Mouse (Mus musculus) stomach, embryonic 16.5 days (tissue): ENCODE results near the gene Mtnr1a. TPM values are rescaled to one million over a fixed set of nuclear protein-coding genes. Genes with fewer than 3 reads are reported as not detected.
"Not testable (repeated sequence)": the region's sequence is repeated elsewhere in the genome, so short reads cannot be mapped to it uniquely, and the experiment has no call there.

Experiments
- ATAC-seq: fragments of 200-750 bp; cut with Nextera tagmentation; 2 replicates; pipeline ENCODE4 v1.8.0; 2017; ENCODE audit warnings: moderate number of reproducible peaks, moderate TSS enrichment; ENCODE audit not compliant: insufficient read depth, low FRiP score
- H3K27ac ChIP-seq: fragments of 300-500 bp; sonication (generic); 2 replicates; pipeline ENCODE4 v1.5.1; 2014; ENCODE audit warnings: low read length
- H3K27me3 ChIP-seq: fragments of 300-500 bp; sonication (generic); 2 replicates; pipeline ENCODE4 v1.6.1; 2014; ENCODE audit warnings: low read length, control low read depth, mixed read lengths; ENCODE audit not compliant: control insufficient read depth, insufficient read depth
- H3K36me3 ChIP-seq: fragments of 300-500 bp; sonication (generic); 2 replicates; pipeline ENCODE4 v1.6.1; 2014; ENCODE audit warnings: low read length; ENCODE audit not compliant: control insufficient read depth, insufficient read depth
- H3K4me1 ChIP-seq: fragments of 300-500 bp; sonication (generic); 2 replicates; pipeline ENCODE4 v1.6.1; 2014; ENCODE audit warnings: low read length, control low read depth, mixed read lengths; ENCODE audit not compliant: control insufficient read depth, insufficient read depth
- H3K4me2 ChIP-seq: fragments of 300-500 bp; sonication (generic); 2 replicates; pipeline ENCODE4 v1.6.1; 2014; ENCODE audit warnings: low read depth, low read length, mixed read lengths
- H3K4me3 ChIP-seq: fragments of 300-500 bp; sonication (generic); replicated peaks from 2 replicates; pipeline ENCODE4 v1.5.1; 2014; ENCODE audit warnings: mild to moderate bottlenecking, low read length
- H3K9ac ChIP-seq: fragments of 300-500 bp; sonication (generic); 2 replicates; pipeline ENCODE4 v1.6.1; 2014; ENCODE audit warnings: low read length
- H3K9me3 ChIP-seq: fragments of 300-500 bp; sonication (generic); replicated peaks from 2 replicates; pipeline ENCODE4 v1.6.1; 2016; ENCODE audit warnings: low read length, control low read depth; ENCODE audit not compliant: control insufficient read depth
- whole genome bisulfite sequencing: fragments of 180-500 bp; shearing (Covaris S2); extraction: QIAGEN DNeasy Blood & Tissue Kit; methylation state at CpG from one replicate; pipeline ENCODE4 v1.1.7; 2014; 5-methylcytosine and 5-hydroxymethylcytosine counted together
- polyA plus RNA-seq: library from polyadenylated mRNA; unstranded; fragments of >200 nt; fragmentation: Nextera tagmentation; extraction: Ambion mirVana; gene quantifications from 2 replicates; pipeline ENCODE4 v1.2.1, GENCODE M21; 2015

Mtnr1a gene
- polyA plus RNA-seq, 1 experiment from 2014 or later = 0.46 TPM

DNA sequence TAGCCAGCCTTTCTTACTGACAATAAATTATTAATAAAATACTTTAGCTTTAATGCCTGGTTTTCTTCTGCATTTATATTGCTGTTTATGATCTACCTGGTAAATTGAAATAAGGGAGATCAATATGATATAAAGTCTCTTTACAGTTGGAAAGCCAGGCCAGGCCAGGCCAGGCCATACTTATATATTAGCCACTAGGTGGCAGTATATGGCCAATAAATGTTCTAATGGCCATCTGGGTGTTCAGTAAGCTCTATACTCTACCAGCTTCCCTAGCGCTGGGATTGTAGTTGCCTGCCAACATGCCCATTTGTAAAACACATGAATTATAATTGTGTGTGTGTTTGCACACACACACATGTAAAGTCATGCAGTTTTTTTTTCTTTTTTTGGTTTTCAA, 16.7 kb upstream of the Mtnr1a start:
- 76% methylated on average over 1 of the region's 1 CpGs for WGBS
- H3K27me3 ChIP-seq = no peaks in the 10 kb centered on the region
- no peak for ATAC-seq

DNA sequence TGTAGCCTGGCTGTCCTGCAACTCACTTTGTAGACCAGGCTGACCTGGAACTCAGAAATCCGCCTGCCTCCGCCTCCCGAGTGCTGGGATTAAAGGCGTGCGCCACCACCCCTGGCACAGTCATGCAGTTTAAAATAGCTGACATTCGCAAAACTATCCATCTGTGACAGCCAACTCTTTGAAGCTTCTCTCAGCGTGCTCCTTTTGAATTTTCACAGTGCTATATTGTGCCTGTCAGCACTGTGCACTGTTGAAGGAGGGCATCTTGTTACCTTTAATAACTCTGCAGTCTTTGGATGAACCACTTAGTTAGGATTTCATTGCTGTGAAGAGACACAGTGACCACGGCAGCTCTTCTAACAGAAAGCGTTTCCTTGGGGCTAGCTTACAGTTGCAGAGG, 16.3 kb upstream of the Mtnr1a start:
- H3K4me3 ChIP-seq = no peak overlapping the region
- no peak overlapping the region for H3K27ac ChIP-seq
- 92% methylated on average over 9 of the region's 9 CpGs for WGBS
- no peak for ATAC-seq
- peaks cover 38% of the 10 kb centered on the region for H3K36me3 ChIP-seq
- H3K9ac ChIP-seq = no peak overlapping the region
- no peaks in the 10 kb centered on the region for H3K9me3 ChIP-seq
- H3K4me1 ChIP-seq = no peaks in the 10 kb centered on the region
- H3K4me2 ChIP-seq = no peak overlapping the region
- H3K27me3 ChIP-seq = no peaks in the 10 kb centered on the region

More for the DNA sequence above, 16.7 kb upstream of the Mtnr1a start:
- Histone ChIP-seq H3K9me3 (no peaks in the 10 kb centered on the region), H3K4me3 (no peak overlapping the region), H3K4me1 (no peaks in the 10 kb centered on the region), H3K36me3 (peaks cover 41% of the 10 kb centered on the region), H3K4me2 (no peak overlapping the region), H3K27ac (no peak overlapping the region), H3K9ac (no peak overlapping the region)

DNA sequence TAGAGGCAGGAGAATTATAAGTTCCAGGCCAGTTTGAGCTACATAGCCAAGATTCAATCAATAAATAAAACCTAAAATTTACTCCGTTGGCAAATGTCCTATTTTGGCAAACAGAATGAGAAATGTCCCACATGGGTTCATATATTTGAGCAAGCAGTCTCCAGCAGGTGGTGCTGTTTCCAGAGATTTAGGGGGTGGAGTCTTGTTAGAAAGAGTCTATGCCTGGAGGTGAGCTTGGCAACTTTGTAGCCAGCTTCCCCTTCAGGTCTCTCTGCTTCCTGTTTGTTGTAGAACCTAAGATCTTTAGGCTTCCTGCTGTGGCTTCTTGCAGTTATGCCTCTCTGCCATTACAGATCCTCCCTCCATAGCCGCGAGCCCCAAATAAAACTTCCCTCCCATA, 13.4 kb upstream of the Mtnr1a start:
- Histone ChIP-seq H3K9ac (no peak overlapping the region), H3K27ac (no peak overlapping the region), H3K36me3 (peaks cover 29% of the 10 kb centered on the region), H3K4me2 (no peak overlapping the region), H3K4me3 (no peak overlapping the region), H3K27me3 (no peaks in the 10 kb centered on the region), H3K4me1 (no peaks in the 10 kb centered on the region), H3K9me3 (no peaks in the 10 kb centered on the region)
- ATAC-seq = no peak
- WGBS = 93% methylated on average over 3 of the region's 3 CpGs

DNA sequence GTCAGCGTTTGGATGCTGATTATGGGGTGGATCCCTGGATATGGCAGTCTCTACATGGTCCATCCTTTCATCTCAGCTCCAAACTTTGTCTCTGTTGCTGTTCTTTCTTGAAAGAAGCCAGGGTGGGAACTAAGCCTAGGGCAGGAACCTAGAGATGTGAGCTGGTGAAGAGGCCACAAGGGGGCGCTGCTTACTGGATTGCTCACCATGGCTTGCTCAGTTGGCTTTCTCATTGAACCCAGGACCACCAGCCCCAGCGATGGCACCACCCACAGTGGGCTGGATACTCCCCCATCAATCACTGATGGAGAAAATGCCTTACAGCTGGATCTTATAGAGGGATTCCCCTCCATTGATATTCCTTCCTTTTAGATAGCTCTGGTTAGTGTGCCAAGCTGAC, 12.1 kb upstream of the Mtnr1a start:
- no peak overlapping the region for H3K4me2 ChIP-seq
- 25% methylated on average over 2 of the region's 3 CpGs for WGBS
- peaks cover 22% of the 10 kb centered on the region for H3K36me3 ChIP-seq
- no peak for ATAC-seq
- H3K9ac ChIP-seq = no peak overlapping the region
- no peak overlapping the region for H3K4me3 ChIP-seq
- no peaks in the 10 kb centered on the region for H3K9me3 ChIP-seq
- H3K27ac ChIP-seq = no peak overlapping the region
- no peaks in the 10 kb centered on the region for H3K27me3 ChIP-seq
- no peaks in the 10 kb centered on the region for H3K4me1 ChIP-seq

DNA sequence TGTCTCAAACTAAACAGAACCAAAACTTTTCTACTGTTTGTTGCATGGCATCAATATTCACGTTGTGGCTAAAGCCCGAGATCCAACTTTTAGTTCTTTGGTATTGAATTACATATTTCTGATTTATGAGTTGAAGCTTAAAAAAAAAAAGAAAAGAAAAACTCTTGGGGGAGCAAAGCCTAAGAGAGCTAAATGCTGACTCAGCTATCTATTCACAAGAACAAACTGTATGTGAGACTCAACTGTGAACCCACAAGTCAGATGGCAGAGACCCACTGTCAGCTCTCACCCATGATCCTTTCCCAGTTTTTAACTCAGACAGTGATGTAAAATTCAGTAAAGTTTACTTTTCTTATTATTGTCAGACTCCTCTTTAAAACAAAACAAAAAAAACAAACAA, 8.9 kb upstream of the Mtnr1a start:
- no peak overlapping the region for H3K4me2 ChIP-seq
- H3K36me3 ChIP-seq = 0 out of 2 replicates have a peak, but pooled peaks cover 2% of the 10 kb centered on the region
- H3K4me3 ChIP-seq = no peak overlapping the region
- H3K9ac ChIP-seq = no peak overlapping the region
- H3K27me3 ChIP-seq = no peaks in the 10 kb centered on the region
- no peaks in the 10 kb centered on the region for H3K4me1 ChIP-seq
- WGBS = 79% methylated on average over 2 of the region's 2 CpGs
- H3K9me3 ChIP-seq = no peaks in the 10 kb centered on the region
- no peak for ATAC-seq
- H3K27ac ChIP-seq = no peak overlapping the region

DNA sequence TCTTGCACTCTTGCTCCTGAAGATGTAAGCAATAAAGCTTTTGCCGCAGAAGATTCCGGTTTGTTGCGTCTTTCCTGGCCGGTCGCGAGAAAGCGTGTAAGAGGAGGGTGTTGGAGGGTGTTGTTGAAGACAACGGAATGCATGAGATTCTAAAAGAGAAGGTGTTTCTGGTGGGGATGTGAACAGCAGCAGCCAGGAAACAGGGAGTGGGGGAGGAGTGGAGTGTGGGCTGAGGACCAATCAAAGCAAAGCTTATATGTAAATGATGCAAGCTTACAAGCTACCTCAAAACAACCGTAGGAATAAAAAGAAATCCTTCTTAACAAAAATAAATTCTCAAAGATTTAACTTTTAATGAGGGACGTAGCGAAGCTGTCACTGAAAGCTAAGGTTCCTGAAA, 6.6 kb upstream of the Mtnr1a start:
- Histone ChIP-seq H3K4me3 (no peak overlapping the region), H3K27ac (no peak overlapping the region), H3K4me1 (no peaks in the 10 kb centered on the region), H3K9me3 (no peaks in the 10 kb centered on the region), H3K4me2 (no peak overlapping the region), H3K36me3 (0 out of 2 replicates have a peak, but pooled peaks cover 2% of the 10 kb centered on the region), H3K27me3 (no peaks in the 10 kb centered on the region), H3K9ac (no peak overlapping the region)
- WGBS = 90% methylated on average over 11 of the region's 11 CpGs
- ATAC-seq = no peak

DNA sequence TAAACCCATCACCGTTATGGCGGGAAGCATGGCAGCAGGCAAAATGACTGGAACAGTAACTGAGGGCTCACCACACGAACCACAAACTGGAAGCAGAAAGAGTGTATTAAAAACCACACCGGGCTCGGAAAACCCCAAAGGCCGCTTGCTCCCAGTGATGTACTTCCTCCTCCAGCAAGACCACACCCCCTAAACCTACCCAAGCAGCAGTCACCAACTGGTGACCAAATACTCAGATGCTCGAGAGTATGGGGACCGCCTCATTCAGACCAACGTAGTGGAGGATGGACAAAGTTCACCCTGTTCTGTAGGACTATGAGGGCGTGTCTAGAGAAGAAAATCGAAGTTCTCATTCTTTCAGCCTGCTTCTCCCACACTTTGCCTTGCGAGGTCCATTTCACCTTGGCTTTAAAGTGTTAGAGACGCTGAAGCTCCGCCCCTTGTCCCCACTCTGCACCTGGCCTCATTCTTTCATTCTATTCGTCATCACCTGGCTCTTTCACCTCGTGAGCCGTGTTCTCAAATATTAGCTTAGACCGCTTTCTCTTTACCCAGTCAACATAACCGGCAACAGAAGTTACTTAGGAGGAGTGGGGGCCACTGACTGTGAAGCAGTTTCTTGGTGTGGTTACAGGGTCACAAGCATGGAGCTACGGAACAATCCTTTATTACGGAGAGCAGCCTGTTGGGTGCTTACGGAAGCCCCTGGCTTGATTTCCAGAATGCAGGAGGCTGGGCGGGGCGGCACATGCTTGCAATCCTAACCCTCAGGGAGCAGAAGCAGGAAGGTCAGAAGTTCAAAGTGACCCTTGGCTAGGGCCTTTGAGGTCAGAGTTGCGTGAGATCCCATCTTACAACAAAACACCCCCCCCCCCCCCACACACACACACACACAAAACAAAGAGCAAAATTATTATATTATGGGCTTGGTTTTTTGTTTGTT, 5.7 kb upstream of the Mtnr1a start:
- H3K9ac ChIP-seq = no peak overlapping the region
- peak overlapping the region; percentile 28; the same call in 1 of the 2 replicates for H3K4me2 ChIP-seq
- ATAC-seq = peak; percentile 93
- 0 out of 2 replicates have a peak, but pooled peaks cover 2% of the 10 kb centered on the region for H3K36me3 ChIP-seq
- 0 out of 2 replicates have a peak overlapping the region, but pooled peaks have one; percentile 6 for H3K4me3 ChIP-seq
- H3K27ac ChIP-seq = peak overlapping the region; percentile 84
- H3K4me1 ChIP-seq = no peaks in the 10 kb centered on the region
- no peaks in the 10 kb centered on the region for H3K9me3 ChIP-seq
- 56% methylated on average over 25 of the region's 25 CpGs for WGBS
- no peaks in the 10 kb centered on the region for H3K27me3 ChIP-seq

DNA sequence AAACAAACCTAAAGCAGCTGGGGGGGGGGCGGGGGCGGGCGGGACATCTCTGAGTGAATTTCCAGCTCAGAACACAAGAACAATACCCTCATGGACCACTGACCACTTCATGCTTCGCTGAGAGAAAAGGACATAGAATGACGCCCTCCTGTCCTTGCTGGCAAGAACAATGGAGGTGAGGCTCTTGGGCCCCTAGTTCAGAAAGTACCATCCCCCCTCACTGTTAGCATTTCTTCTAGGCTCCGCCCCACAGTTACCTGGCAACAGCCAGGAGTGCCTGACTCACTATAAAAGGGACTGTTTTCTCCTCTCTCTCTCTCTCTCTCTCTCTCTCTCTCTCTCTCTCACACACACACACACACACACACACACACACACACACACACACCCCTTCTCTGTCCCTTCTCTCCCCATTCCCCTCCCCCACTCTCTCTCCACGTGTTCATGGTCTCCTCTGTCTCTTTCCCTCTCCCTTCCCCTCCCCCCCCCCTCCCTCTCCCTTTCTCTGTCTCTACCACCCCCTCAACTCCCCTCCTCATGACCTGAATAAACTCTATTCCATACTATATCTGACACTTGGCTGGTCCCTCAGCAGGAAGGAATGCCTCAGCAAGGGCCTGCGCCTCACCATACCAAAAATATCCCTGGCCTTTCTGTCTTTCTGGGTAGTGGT, 4.6 kb upstream of the Mtnr1a start:
- no peak for ATAC-seq
- H3K9ac ChIP-seq = no peak overlapping the region
- H3K4me3 ChIP-seq = no peak overlapping the region
- 0 out of 2 replicates have a peak, but pooled peaks cover 2% of the 10 kb centered on the region for H3K36me3 ChIP-seq
- H3K4me1 ChIP-seq = 0 out of 2 replicates have a peak, but pooled peaks cover 4% of the 10 kb centered on the region
- H3K4me2 ChIP-seq = no peak overlapping the region
- WGBS = 52% methylated on average over 8 of the region's 8 CpGs
- no peaks in the 10 kb centered on the region for H3K9me3 ChIP-seq
- H3K27me3 ChIP-seq = no peaks in the 10 kb centered on the region
- H3K27ac ChIP-seq = peak overlapping the region; percentile 84

DNA sequence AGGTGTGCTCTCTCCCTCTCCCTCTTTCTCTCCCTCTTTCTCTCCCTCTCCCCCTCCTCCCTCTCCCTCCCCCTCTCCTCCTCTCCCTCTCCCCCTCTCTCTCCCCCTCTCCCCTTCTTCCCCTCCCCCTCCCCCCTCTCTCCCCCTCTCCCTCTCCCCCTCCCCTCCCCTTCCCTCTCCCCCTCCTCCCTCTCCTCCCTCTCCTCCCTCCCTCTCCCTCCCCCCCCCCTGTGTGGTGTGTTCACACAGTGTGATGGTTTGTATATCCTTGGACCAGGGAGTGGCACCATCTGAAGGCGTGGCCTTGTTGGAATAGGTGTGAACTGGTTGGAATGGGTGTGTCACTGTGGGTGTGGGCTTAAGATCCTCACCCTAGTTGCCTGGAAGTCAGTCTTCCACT, 3.5 kb upstream of the Mtnr1a start:
- WGBS = 86% methylated on average over 1 of the region's 1 CpGs
- H3K4me3 ChIP-seq, H3K27ac ChIP-seq, ATAC-seq, H3K27me3 ChIP-seq, H3K36me3 ChIP-seq, H3K9me3 ChIP-seq, H3K9ac ChIP-seq, H3K4me1 ChIP-seq, H3K4me2 ChIP-seq: not testable (repeated sequence)
